Mouse (Mus musculus) olfactory bulb, adult 2 months (tissue): ENCODE measurements around the gene Nfasc. TPM values are rescaled to one million over a fixed set of nuclear protein-coding genes. Genes with fewer than 3 reads are reported as not detected.

Experiments
- H3K27ac ChIP-seq: fragments of 200-500 bp; 2 replicates; pipeline ENCODE4 v1.5.1; 2012; ENCODE audit warnings: low read depth, low read length; ENCODE audit not compliant: insufficient read depth
- H3K4me1 ChIP-seq: fragments of 200-500 bp; 2 replicates; pipeline ENCODE4 v1.6.1; 2012; ENCODE audit warnings: low read length; ENCODE audit not compliant: control insufficient read depth, insufficient read depth
- H3K4me3 ChIP-seq: fragments of 200-500 bp; 2 replicates; pipeline ENCODE4 v1.5.1; 2012; ENCODE audit warnings: mild to moderate bottlenecking, low read depth, low read length, moderate library complexity; ENCODE audit not compliant: insufficient read depth
- CTCF ChIP-seq: fragments of 200-500 bp; IDR thresholded peaks from 2 replicates; pipeline ENCODE4 v1.5.1; 2012; ENCODE audit warnings: low read depth, mild to moderate bottlenecking, low read length, moderate library complexity; ENCODE audit not compliant: insufficient read depth
- POLR2A ChIP-seq: fragments of 200-500 bp; IDR thresholded peaks from 2 replicates; pipeline ENCODE4 v1.6.1; 2012; ENCODE audit warnings: mild to moderate bottlenecking, low read depth, low read length, moderate library complexity; ENCODE audit not compliant: insufficient read depth
- WGBS: fragments of 180-500 bp; shearing (Covaris S2); methylation state at CpG from one replicate; pipeline ENCODE4 v1.1.7; 2018; 5-methylcytosine and 5-hydroxymethylcytosine counted together
- polyA plus RNA-seq: library from polyadenylated mRNA; stranded (reverse); fragments of >200 nt; gene quantifications from 2 replicates; pipeline ENCODE4 v1.2.4, GENCODE M21; 2012; ENCODE audit warnings: low replicate concordance; ENCODE audit not compliant: missing spikeins, insufficient read depth, insufficient read length

Gene Nfasc
- polyA plus RNA-seq, 1 experiment = 87.2 TPM

DNA sequence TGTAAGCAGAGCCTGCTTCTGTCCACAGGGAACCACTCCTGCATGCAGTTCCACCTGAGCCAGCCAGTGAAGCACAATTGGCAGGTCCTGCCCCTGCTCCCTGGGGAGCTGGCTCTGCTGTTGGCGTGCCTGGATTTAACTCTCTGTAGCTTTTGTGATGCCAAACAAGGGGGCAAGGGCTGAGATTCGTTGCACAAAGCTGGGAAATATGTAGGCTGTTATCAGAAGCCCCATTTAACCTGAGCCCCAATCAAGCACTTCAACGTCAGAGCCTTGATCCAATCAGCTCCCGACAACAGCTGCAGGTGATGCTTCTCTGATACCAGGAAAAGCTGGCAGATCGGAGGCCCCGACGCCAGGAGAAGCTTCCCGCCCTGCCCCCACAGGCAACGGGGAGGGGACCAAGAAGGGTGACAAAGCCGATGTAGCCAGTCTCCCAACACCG is 2.5 kb downstream of the Nfasc start:
- TF ChIP-seq POLR2A = 0 out of 2 replicates have a peak, but pooled peaks have one; percentile 2
- no peak for TF ChIP-seq CTCF
- peak overlapping the region; percentile 50 for H3K4me3 ChIP-seq
- H3K4me1 ChIP-seq = peaks cover 23% of the 10 kb centered on the region
- 4% methylated on average over 11 of the region's 11 CpGs for WGBS
- no peak overlapping the region for H3K27ac ChIP-seq

GRCm38 (mm10) chr1:132736171-132736570 is 5.4 kb downstream of the Nfasc start:
- peaks cover 34% of the 10 kb centered on the region for H3K4me1 ChIP-seq
- TF ChIP-seq CTCF = no peak
- no peak for TF ChIP-seq POLR2A
- no peak overlapping the region for H3K27ac ChIP-seq
- WGBS = 48% methylated on average over 4 of the region's 4 CpGs
- H3K4me3 ChIP-seq = no peak overlapping the region

DNA sequence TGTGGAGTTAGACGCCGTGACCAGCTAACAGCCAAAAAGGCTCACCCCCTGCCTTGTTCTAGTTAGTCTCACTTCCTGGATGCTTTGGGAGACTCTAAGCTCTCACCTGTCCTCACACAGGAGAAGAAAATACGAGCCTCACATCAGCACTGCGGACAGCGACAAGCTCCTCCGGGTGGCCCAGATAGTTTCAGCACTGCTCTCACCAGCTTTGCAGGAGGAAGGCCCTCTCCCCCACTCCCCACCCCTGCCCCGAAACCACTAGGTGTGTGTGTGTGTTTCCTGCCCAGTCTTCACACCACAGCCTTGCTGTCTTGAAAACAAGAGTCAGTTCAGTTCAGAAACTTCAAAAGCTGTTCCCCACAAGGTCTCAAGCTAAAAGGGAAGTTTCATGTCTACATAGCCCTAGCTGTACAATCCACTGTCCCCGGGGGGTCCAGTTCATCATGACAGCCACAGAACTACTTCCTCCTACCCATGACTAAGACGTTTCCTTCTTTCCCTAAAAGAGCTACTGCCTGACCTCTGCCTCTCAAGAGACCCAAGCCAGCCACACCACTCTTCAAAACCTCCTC is 7.6 kb downstream of the Nfasc start:
- no peak overlapping the region for H3K4me3 ChIP-seq
- H3K27ac ChIP-seq = no peak overlapping the region
- 68% methylated on average over 9 of the region's 9 CpGs for WGBS
- TF ChIP-seq POLR2A (no peak), CTCF (no peak)
- H3K4me1 ChIP-seq = peaks cover 32% of the 10 kb centered on the region

GRCm38 (mm10) chr1:132732307-132732706 is 9.3 kb downstream of the Nfasc start:
- 50% methylated on average over 12 of the region's 12 CpGs for WGBS
- Histone ChIP-seq H3K4me1 (peaks cover 35% of the 10 kb centered on the region), H3K4me3 (no peak overlapping the region), H3K27ac (no peak overlapping the region)
- TF ChIP-seq POLR2A = no peak
- no peak for TF ChIP-seq CTCF

- H3K27ac ChIP-seq = no peak overlapping the region
- H3K4me1 ChIP-seq = peaks cover 24% of the 10 kb centered on the region
- H3K4me3 ChIP-seq = no peak overlapping the region
- TF ChIP-seq POLR2A = no peak
- TF ChIP-seq CTCF = no peak
- WGBS = 37% methylated on average over 2 of the region's 2 CpGs
These were observed 14.0 kb downstream of the Nfasc start for GRCm38 (mm10) chr1:132727548-132727947.

DNA sequence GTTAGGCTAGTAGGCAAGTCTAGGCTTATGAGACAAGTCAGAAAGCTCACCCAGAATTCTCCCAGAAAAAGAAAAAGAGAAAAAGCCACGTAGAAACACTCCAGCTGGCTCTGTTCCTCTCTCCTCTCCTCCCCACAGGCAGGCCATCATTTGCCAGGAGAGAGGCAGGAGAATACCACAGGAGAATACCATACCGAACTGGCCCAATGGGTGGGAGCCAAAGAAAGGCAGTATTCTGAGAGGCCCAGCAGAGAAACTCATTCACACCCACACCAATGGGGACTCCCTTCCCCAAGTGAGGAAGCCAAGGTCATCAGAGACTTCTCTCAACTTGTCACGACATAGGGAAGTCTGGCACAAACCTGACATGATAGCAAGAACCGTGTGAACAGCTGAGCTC is 19.2 kb downstream of the Nfasc start:
- Histone ChIP-seq H3K27ac (no peak overlapping the region), H3K4me3 (no peak overlapping the region), H3K4me1 (peaks cover 25% of the 10 kb centered on the region)
- 52% methylated on average over 4 of the region's 4 CpGs for WGBS
- TF ChIP-seq CTCF = no peak
- no peak for TF ChIP-seq POLR2A

DNA sequence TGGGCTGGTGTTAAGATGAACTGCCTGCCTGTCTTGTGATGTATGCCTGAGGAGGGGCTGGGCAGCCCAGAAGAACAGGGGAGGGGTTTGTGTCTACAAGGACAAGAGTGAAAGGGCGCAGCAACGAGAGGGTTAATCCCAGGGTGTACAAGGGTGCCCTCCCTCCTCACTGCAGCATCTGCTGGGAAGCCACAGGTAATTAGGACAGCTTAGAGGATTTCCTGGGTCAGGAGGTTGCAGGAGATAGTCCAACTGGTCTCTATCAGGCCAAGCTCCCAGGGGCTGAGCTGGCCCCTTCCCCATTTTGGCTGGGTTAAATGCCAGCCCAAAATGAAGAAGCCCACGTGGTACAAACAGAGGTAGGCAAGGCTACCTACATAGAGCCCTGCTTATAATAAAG is 20.3 kb downstream of the Nfasc start:
- no peak overlapping the region for H3K4me3 ChIP-seq
- no peak overlapping the region for H3K27ac ChIP-seq
- no peak for TF ChIP-seq CTCF
- no peak for TF ChIP-seq POLR2A
- WGBS = 73% methylated on average over 3 of the region's 3 CpGs
- H3K4me1 ChIP-seq = peaks cover 31% of the 10 kb centered on the region

DNA sequence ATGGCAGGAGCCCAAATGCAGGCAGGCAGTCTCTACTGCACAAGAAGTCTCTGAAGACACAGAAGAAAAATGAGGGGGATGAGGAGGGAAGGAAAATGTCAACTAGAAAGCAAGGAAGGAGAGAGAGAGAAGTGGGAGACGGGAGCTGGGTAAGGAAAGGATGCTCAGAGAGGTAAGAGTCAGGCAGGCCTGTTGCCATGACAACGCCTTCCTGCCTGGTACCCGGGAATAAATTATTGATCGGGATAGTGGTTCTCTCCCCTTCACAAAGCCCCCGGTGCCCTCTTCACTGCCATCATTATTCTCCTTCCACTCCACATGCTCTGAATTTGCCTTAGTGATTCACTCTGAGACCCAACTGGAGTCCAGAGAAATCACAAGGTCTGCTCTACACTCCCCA is 23.4 kb downstream of the Nfasc start:
- 25% methylated on average over 5 of the region's 5 CpGs for WGBS
- Histone ChIP-seq H3K27ac (no peak overlapping the region), H3K4me3 (no peak overlapping the region), H3K4me1 (peaks cover 31% of the 10 kb centered on the region)
- TF ChIP-seq CTCF (no peak), POLR2A (no peak)

DNA sequence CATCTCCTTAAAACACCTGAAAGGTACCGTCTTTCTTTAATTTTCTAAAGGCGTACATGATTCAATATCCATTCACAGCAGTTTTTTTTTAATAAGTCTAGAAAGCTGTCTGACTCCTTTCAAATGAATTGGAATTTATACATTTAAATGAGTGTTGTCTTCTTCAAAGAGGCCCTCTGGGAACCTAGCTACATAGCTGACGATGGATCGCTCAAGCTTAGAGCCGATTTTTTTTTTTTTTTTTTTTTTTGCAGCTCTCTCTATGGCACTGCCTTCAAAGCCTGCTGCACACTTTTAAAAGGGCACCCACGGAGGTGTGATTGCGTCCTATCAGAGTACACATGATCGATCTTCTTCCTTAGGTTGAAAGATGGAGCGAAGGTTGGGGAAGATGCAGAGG is 26.6 kb downstream of the Nfasc start:
- 82% methylated on average over 9 of the region's 9 CpGs for WGBS
- Histone ChIP-seq H3K4me1 (peaks cover 27% of the 10 kb centered on the region), H3K27ac (no peak overlapping the region), H3K4me3 (no peak overlapping the region)
- TF ChIP-seq POLR2A = no peak
- no peak for TF ChIP-seq CTCF
